Mouse (Mus musculus) embryonic facial prominence, embryonic 11.5 days (tissue): ENCODE data around the gene Mvb12a. TPM values are rescaled to one million over a fixed set of nuclear protein-coding genes. Genes with fewer than 3 reads are reported as not detected.
A peak's percentile ranks its signal among the peaks of the same experiment; 100 is the strongest.

Experiments
- ATAC-seq: fragments of 200-750 bp; cut with Nextera tagmentation; replicated peaks from 2 replicates; pipeline ENCODE4 v1.8.0; 2017; ENCODE audit warnings: low read depth; ENCODE audit not compliant: insufficient number of reproducible peaks, low FRiP score, low TSS enrichment
- DNase-seq: peaks from one replicate; pipeline ENCODE4 v3.0.0-alpha.2; 2015; ENCODE audit warnings: low spot score
- H3K27ac ChIP-seq: fragments of 300-500 bp; sonication (generic); replicated peaks from 2 replicates; pipeline ENCODE4 v1.5.1; 2014; ENCODE audit warnings: mild to moderate bottlenecking, low read depth, low read length, control low read depth
- H3K27me3 ChIP-seq: fragments of 300-500 bp; sonication (generic); 2 replicates; pipeline ENCODE4 v1.6.1; 2014; ENCODE audit warnings: mild to moderate bottlenecking, low read length, moderate library complexity, mixed read lengths; ENCODE audit not compliant: control insufficient read depth, insufficient read depth
- H3K36me3 ChIP-seq: fragments of 300-500 bp; sonication (generic); replicated peaks from 2 replicates; pipeline ENCODE4 v1.6.1; 2014; ENCODE audit warnings: low read depth, mild to moderate bottlenecking, low read length, moderate library complexity, mixed read lengths; ENCODE audit not compliant: control insufficient read depth, insufficient read depth
- H3K4me1 ChIP-seq: fragments of 300-500 bp; sonication (generic); 2 replicates; pipeline ENCODE4 v1.6.1; 2014; ENCODE audit warnings: low read length, mixed read lengths; ENCODE audit not compliant: control insufficient read depth, insufficient read depth
- H3K4me2 ChIP-seq: fragments of 300-500 bp; sonication (generic); 2 replicates; pipeline ENCODE4 v1.6.1; 2014; ENCODE audit warnings: low read depth, mild to moderate bottlenecking, control low read depth, low read length, moderate library complexity
- H3K4me3 ChIP-seq: fragments of 300-500 bp; sonication (generic); 2 replicates; pipeline ENCODE4 v1.5.1; 2014; ENCODE audit warnings: low read depth, low read length, control low read depth
- H3K9ac ChIP-seq: fragments of 300-500 bp; sonication (generic); replicated peaks from 2 replicates; pipeline ENCODE4 v1.6.1; 2014; ENCODE audit warnings: mild to moderate bottlenecking, control low read depth, low read length
- H3K9me3 ChIP-seq: fragments of 300-500 bp; sonication (generic); replicated peaks from 2 replicates; pipeline ENCODE4 v1.6.1; 2016; ENCODE audit warnings: mild to moderate bottlenecking, low read length, inconsistent platforms, mixed read lengths; ENCODE audit not compliant: control insufficient read depth
- WGBS: fragments of 180-500 bp; shearing (Covaris S2); extraction: QIAGEN DNeasy Blood & Tissue Kit; methylation state at CpG from one replicate; pipeline ENCODE4 v1.1.7; 2014; 5-methylcytosine and 5-hydroxymethylcytosine counted together
- polyA plus RNA-seq: library from polyadenylated mRNA; unstranded; fragments of >200 nt; fragmentation: Nextera tagmentation; extraction: Ambion mirVana; gene quantifications from 2 replicates; pipeline ENCODE4 v1.2.1, GENCODE M21; 2014

Gene Mvb12a
- polyA plus RNA-seq, 1 experiment from 2014 or later: 53.4 TPM

GRCm38 (mm10) chr8:71579009-71579408, 36.3 kb downstream of the Mvb12a start:
- no peak for ATAC-seq
- Histone ChIP-seq H3K9ac (no peak overlapping the region), H3K4me3 (no peak overlapping the region)

GRCm38 (mm10) chr8:71579476-71579875, 36.8 kb downstream of the Mvb12a start:
- Histone ChIP-seq H3K9me3 (no peaks in the 10 kb centered on the region), H3K27me3 (no peaks in the 10 kb centered on the region), H3K4me2 (no peak overlapping the region), H3K9ac (no peak overlapping the region), H3K4me1 (no peaks in the 10 kb centered on the region), H3K27ac (no peak overlapping the region), H3K4me3 (no peak overlapping the region), H3K36me3 (no peaks in the 10 kb centered on the region; the same call in none of the 2 replicates)
- 88% methylated on average over 14 of the region's 14 CpGs for WGBS
- DNase-seq: no peak
- no peak for ATAC-seq

More at GRCm38 (mm10) chr8:71579009-71579408, 36.3 kb downstream of the Mvb12a start:
- Histone ChIP-seq H3K27me3 (no peaks in the 10 kb centered on the region), H3K4me2 (no peak overlapping the region), H3K9me3 (no peaks in the 10 kb centered on the region), H3K4me1 (no peaks in the 10 kb centered on the region), H3K27ac (no peak overlapping the region), H3K36me3 (no peaks in the 10 kb centered on the region; the same call in none of the 2 replicates)
- DNase-seq: no peak
- WGBS: 78% methylated on average over 1 of the region's 1 CpGs

- Histone ChIP-seq H3K9ac (no peak overlapping the region), H3K4me1 (no peaks in the 10 kb centered on the region), H3K27me3 (no peaks in the 10 kb centered on the region), H3K9me3 (no peaks in the 10 kb centered on the region), H3K36me3 (no peaks in the 10 kb centered on the region; the same call in none of the 2 replicates), H3K27ac (no peak overlapping the region), H3K4me2 (no peak overlapping the region), H3K4me3 (no peak overlapping the region)
- ATAC-seq (no peak), DNase-seq (no peak)
- WGBS: 24% methylated on average over 9 of the region's 9 CpGs
Observed at GRCm38 (mm10) chr8:71580201-71580600, 37.5 kb downstream of the Mvb12a start.

GRCm38 (mm10) chr8:71586891-71587290, 44.2 kb downstream of the Mvb12a start:
- WGBS: 73% methylated on average over 2 of the region's 2 CpGs
- no peak overlapping the region for H3K27ac ChIP-seq
- DNase-seq (peak; percentile 53), ATAC-seq (no peak)
- H3K4me1 ChIP-seq: no peaks in the 10 kb centered on the region
- no peaks in the 10 kb centered on the region for H3K36me3 ChIP-seq
- H3K9me3 ChIP-seq: no peaks in the 10 kb centered on the region
- no peak overlapping the region for H3K4me3 ChIP-seq
- no peak overlapping the region for H3K4me2 ChIP-seq
- H3K27me3 ChIP-seq: no peaks in the 10 kb centered on the region
- no peak overlapping the region for H3K9ac ChIP-seq

GRCm38 (mm10) chr8:71588762-71589161, 46.0 kb downstream of the Mvb12a start:
- Histone ChIP-seq H3K9me3 (no peaks in the 10 kb centered on the region), H3K4me1 (peaks cover 3% of the 10 kb centered on the region; the same call in 1 of the 2 replicates), H3K27me3 (no peaks in the 10 kb centered on the region), H3K36me3 (no peaks in the 10 kb centered on the region), H3K9ac (no peak overlapping the region), H3K4me2 (no peak overlapping the region), H3K4me3 (no peak overlapping the region), H3K27ac (no peak overlapping the region)
- DNase-seq (no peak), ATAC-seq (no peak)
- 62% methylated on average over 3 of the region's 3 CpGs for WGBS

- DNase-seq (no peak), ATAC-seq (no peak)
- peak overlapping the region; percentile 84 for H3K4me3 ChIP-seq
- no peaks in the 10 kb centered on the region for H3K9me3 ChIP-seq
- no peaks in the 10 kb centered on the region for H3K36me3 ChIP-seq
- peak overlapping the region; percentile 78 for H3K4me2 ChIP-seq
- H3K9ac ChIP-seq: peak overlapping the region; percentile 94; the same call in 1 of the 2 replicates
- H3K4me1 ChIP-seq: peaks cover 3% of the 10 kb centered on the region; the same call in 1 of the 2 replicates
- 29% methylated on average over 5 of the region's 5 CpGs for WGBS
- H3K27me3 ChIP-seq: no peaks in the 10 kb centered on the region
- H3K27ac ChIP-seq: no peak overlapping the region
Observed at GRCm38 (mm10) chr8:71591017-71591416, 48.3 kb downstream of the Mvb12a start.

- Histone ChIP-seq H3K4me2 (peak within 1 kb of the TSS; percentile 78), H3K27ac (peak within 1 kb of the TSS; percentile 94), H3K4me3 (peak within 1 kb of the TSS; percentile 84), H3K27me3 (no peaks in the 10 kb centered on the region), H3K9ac (peak within 1 kb of the TSS; percentile 94), H3K4me1 (peaks cover 3% of the 10 kb centered on the region; the same call in 1 of the 2 replicates), H3K9me3 (no peaks in the 10 kb centered on the region), H3K36me3 (no peaks in the 10 kb centered on the region)
- ATAC-seq (peak; percentile 78), DNase-seq (peak; percentile 96)
- under 1% methylated on average over 66 of the region's 71 CpGs for WGBS
Observed at GRCm38 (mm10) chr8:71591471-71592373, 49.0 kb downstream of the Mvb12a start, which contains the start of gene Pgls. Pgls (plus strand) TSS chr8:71592176.
